Mouse (Mus musculus) stomach, embryonic 16.5 days (tissue): ENCODE data around the gene Rnf222. TPM values are rescaled to one million over a fixed set of nuclear protein-coding genes. Genes with fewer than 3 reads are reported as not detected.

Experiments
- ATAC-seq: fragments of 200-750 bp; cut with Nextera tagmentation; 2 replicates; pipeline ENCODE4 v1.8.0; 2017; ENCODE audit warnings: moderate number of reproducible peaks, moderate TSS enrichment; ENCODE audit not compliant: insufficient read depth, low FRiP score
- H3K27ac ChIP-seq: fragments of 300-500 bp; sonication (generic); 2 replicates; pipeline ENCODE4 v1.5.1; 2014; ENCODE audit warnings: low read length
- H3K27me3 ChIP-seq: fragments of 300-500 bp; sonication (generic); 2 replicates; pipeline ENCODE4 v1.6.1; 2014; ENCODE audit warnings: low read length, control low read depth, mixed read lengths; ENCODE audit not compliant: control insufficient read depth, insufficient read depth
- H3K36me3 ChIP-seq: fragments of 300-500 bp; sonication (generic); 2 replicates; pipeline ENCODE4 v1.6.1; 2014; ENCODE audit warnings: low read length; ENCODE audit not compliant: control insufficient read depth, insufficient read depth
- H3K4me1 ChIP-seq: fragments of 300-500 bp; sonication (generic); 2 replicates; pipeline ENCODE4 v1.6.1; 2014; ENCODE audit warnings: low read length, control low read depth, mixed read lengths; ENCODE audit not compliant: control insufficient read depth, insufficient read depth
- H3K4me2 ChIP-seq: fragments of 300-500 bp; sonication (generic); 2 replicates; pipeline ENCODE4 v1.6.1; 2014; ENCODE audit warnings: low read depth, low read length, mixed read lengths
- H3K4me3 ChIP-seq: fragments of 300-500 bp; sonication (generic); replicated peaks from 2 replicates; pipeline ENCODE4 v1.5.1; 2014; ENCODE audit warnings: mild to moderate bottlenecking, low read length
- H3K9ac ChIP-seq: fragments of 300-500 bp; sonication (generic); 2 replicates; pipeline ENCODE4 v1.6.1; 2014; ENCODE audit warnings: low read length
- H3K9me3 ChIP-seq: fragments of 300-500 bp; sonication (generic); replicated peaks from 2 replicates; pipeline ENCODE4 v1.6.1; 2016; ENCODE audit warnings: low read length, control low read depth; ENCODE audit not compliant: control insufficient read depth
- WGBS: fragments of 180-500 bp; shearing (Covaris S2); extraction: QIAGEN DNeasy Blood & Tissue Kit; methylation state at CpG from one replicate; pipeline ENCODE4 v1.1.7; 2014; 5-methylcytosine and 5-hydroxymethylcytosine counted together
- polyA plus RNA-seq: library from polyadenylated mRNA; unstranded; fragments of >200 nt; fragmentation: Nextera tagmentation; extraction: Ambion mirVana; gene quantifications from 2 replicates; pipeline ENCODE4 v1.2.1, GENCODE M21; 2015

The Rnf222 gene
- polyA plus RNA-seq, 1 experiment from 2014 or later, result 1.7 TPM

DNA sequence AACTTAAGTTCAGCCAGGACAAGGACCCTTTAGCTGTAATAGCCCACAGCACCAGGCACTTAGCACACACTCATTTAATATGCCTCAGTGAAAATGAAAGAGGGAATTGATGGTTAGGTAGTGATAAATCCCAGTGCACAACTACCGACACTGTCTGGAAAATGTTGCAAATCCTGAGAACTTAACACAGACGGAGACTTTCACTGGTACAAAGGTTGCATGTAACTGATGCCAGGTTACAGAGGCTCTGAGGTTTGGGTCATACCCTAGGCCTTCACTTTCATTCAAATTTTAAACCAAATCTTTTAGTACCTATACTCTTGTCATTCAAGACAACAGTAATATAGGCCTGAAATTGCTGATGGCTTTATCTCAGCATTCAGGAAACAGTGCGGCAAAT lies 31.0 kb upstream of the Rnf222 start:
- no peaks in the 10 kb centered on the region for H3K36me3 ChIP-seq
- H3K4me3 ChIP-seq, result no peak overlapping the region
- no peak overlapping the region for H3K27ac ChIP-seq
- H3K4me2 ChIP-seq, result no peak overlapping the region
- H3K4me1 ChIP-seq, result peaks cover 12% of the 10 kb centered on the region; the same call in 1 of the 2 replicates
- no peaks in the 10 kb centered on the region for H3K27me3 ChIP-seq
- H3K9me3 ChIP-seq, result no peaks in the 10 kb centered on the region
- H3K9ac ChIP-seq, result no peak overlapping the region
- WGBS, result 87% methylated on average over 3 of the region's 3 CpGs
- no peak for ATAC-seq

DNA sequence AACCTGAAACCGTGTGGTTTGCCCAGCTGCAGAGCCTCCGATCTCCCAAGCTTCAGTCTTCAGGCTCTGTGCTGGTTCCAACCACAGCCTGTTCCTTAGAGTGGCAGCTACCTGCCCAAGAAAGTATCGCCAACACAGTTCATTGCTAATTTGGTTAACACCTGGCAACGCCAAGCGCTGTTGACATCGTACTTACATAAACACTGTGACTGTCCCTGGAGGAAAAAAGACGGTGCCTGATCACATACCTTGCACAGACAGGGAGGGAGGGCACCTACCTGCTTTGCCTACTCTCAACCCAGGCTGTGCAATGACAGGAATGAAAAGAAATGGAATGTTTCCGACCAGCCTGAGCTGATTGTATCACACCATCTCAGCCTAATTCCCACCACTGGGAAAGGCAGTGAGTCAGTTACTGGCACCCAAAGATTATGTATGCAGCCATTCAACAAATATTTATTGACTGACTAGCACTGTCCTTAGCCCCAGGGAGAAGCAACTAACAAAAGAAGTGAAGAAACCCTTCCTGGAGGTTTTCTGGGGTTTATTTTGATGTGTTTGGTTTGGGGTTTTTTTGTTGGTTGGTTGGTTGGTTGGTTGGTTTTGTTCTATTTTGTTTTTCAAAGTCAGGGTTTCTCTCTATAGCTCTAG lies 28.3 kb upstream of the Rnf222 start:
- no peaks in the 10 kb centered on the region for H3K9me3 ChIP-seq
- 0 out of 2 replicates have a peak, but pooled peaks cover 3% of the 10 kb centered on the region for H3K4me1 ChIP-seq
- no peaks in the 10 kb centered on the region for H3K36me3 ChIP-seq
- H3K27me3 ChIP-seq, result no peaks in the 10 kb centered on the region
- H3K27ac ChIP-seq, result no peak overlapping the region
- H3K4me3 ChIP-seq, result no peak overlapping the region
- H3K4me2 ChIP-seq, result no peak overlapping the region
- no peak overlapping the region for H3K9ac ChIP-seq
- no peak for ATAC-seq
- 72% methylated on average over 8 of the region's 8 CpGs for WGBS

- no peak for ATAC-seq
- Histone ChIP-seq H3K27me3 (no peaks in the 10 kb centered on the region), H3K9ac (no peak overlapping the region), H3K4me3 (no peak overlapping the region), H3K9me3 (no peaks in the 10 kb centered on the region), H3K4me1 (0 out of 2 replicates have a peak, but pooled peaks cover 4% of the 10 kb centered on the region), H3K36me3 (no peaks in the 10 kb centered on the region), H3K27ac (no peak overlapping the region), H3K4me2 (no peak overlapping the region)
- 63% methylated on average over 2 of the region's 2 CpGs for WGBS
Observed at GRCm38 (mm10) chr11:68862260-68862659, 26.1 kb upstream of the Rnf222 start.

- Histone ChIP-seq H3K9ac (no peak overlapping the region), H3K9me3 (no peaks in the 10 kb centered on the region), H3K27me3 (no peaks in the 10 kb centered on the region), H3K4me1 (peaks cover 8% of the 10 kb centered on the region), H3K27ac (no peak overlapping the region), H3K4me3 (no peak overlapping the region), H3K4me2 (no peak overlapping the region), H3K36me3 (no peaks in the 10 kb centered on the region)
- WGBS, result 63% methylated on average over 4 of the region's 4 CpGs
- no peak for ATAC-seq
Observed at GRCm38 (mm10) chr11:68863631-68864091, 24.7 kb upstream of the Rnf222 start.

- peak; percentile 71; the same call in 1 of the 2 replicates for ATAC-seq
- H3K4me1 ChIP-seq, result peaks cover 8% of the 10 kb centered on the region
- no peak overlapping the region for H3K4me3 ChIP-seq
- WGBS, result 22% methylated on average over 9 of the region's 9 CpGs
- H3K4me2 ChIP-seq, result no peak overlapping the region
- H3K27ac ChIP-seq, result no peak overlapping the region; the same call in 1 of the 2 replicates
- H3K36me3 ChIP-seq, result no peaks in the 10 kb centered on the region
- no peaks in the 10 kb centered on the region for H3K9me3 ChIP-seq
- no peaks in the 10 kb centered on the region for H3K27me3 ChIP-seq
- H3K9ac ChIP-seq, result no peak overlapping the region
Observed at GRCm38 (mm10) chr11:68864544-68865189, 23.7 kb upstream of the Rnf222 start.

DNA sequence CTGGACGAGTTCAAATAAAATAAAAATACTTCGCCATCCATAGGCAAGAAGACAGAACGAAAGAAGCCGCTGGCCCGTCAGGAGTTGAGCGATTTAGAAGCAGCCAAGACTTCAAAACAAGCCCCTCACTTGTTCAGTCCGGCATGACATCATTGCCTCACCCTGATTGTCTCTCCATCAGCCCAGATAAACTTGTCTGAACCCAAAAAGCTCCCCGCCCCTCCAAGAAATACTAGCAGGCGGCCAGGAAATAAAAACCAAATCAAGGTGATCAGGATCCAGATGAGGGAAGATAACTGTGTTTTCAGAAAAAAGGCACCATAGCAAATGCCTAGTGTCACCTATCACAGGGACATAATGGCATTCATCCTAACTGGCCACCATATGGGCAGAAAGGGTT lies 17.1 kb upstream of the Rnf222 start:
- peaks cover 11% of the 10 kb centered on the region for H3K4me1 ChIP-seq
- no peaks in the 10 kb centered on the region for H3K27me3 ChIP-seq
- H3K36me3 ChIP-seq, result no peaks in the 10 kb centered on the region
- no peak overlapping the region; the same call in 1 of the 2 replicates for H3K27ac ChIP-seq
- H3K9me3 ChIP-seq, result no peaks in the 10 kb centered on the region
- H3K9ac ChIP-seq, result no peak overlapping the region
- H3K4me3 ChIP-seq, result no peak overlapping the region
- no peak overlapping the region for H3K4me2 ChIP-seq
- WGBS, result 78% methylated on average over 9 of the region's 9 CpGs
- ATAC-seq, result no peak

DNA sequence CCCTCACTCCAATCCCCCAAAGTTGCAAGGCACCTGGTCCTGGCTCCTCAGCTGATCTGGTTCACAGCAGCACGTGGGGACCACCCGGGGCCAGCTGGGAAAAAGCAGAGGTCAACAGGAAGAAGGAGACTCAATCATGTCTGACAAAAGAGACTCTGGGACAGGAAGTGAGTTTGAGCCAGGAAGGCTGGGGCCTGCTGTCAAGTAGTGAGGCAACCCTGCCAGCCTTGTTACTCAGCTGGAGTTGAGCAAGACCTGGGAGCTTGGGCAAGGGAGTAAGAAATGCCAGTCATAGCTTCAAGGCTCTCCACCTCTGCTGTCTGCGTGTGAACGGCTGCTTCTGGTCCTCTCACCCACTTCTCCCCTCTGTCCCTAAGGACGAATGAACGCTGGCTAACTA lies 16.6 kb upstream of the Rnf222 start, which contains the start of gene Ndel1:
TSS of gene Ndel1 (minus strand) at position 111 of the 400 bp plus-strand sequence.
- H3K9me3 ChIP-seq, result no peaks in the 10 kb centered on the region
- H3K27me3 ChIP-seq, result no peaks in the 10 kb centered on the region
- WGBS, result 48% methylated on average over 6 of the region's 6 CpGs
- no peak for ATAC-seq
- H3K4me3 ChIP-seq, result no peak within 1 kb of the TSS
- H3K36me3 ChIP-seq, result no peaks in the 10 kb centered on the region
- no peak within 1 kb of the TSS for H3K9ac ChIP-seq
- H3K4me1 ChIP-seq, result peaks cover 11% of the 10 kb centered on the region
- H3K4me2 ChIP-seq, result no peak within 1 kb of the TSS
- no peak within 1 kb of the TSS; the same call in 1 of the 2 replicates for H3K27ac ChIP-seq

DNA sequence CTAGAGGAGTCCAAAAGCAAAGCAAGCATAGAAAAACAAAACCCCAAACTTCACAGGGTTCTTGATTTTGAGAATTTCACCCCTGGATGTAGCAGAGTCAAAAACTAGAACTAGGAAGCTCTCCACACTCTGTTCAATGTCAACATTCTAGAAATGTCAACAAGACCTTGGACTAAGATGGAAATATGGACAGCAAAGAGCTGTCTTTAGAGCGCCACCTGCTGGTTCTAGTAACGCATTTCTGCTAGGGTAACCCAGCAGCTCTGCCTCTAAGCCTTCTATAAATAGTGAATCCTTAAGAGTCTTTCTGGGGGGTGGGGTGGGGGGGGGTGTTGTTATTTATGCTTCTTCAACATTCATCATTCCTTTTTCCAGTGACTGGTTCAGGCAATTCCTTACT lies 13.5 kb upstream of the Rnf222 start:
- H3K9ac ChIP-seq, result no peak overlapping the region
- H3K27ac ChIP-seq, result no peak overlapping the region
- H3K4me3 ChIP-seq, result no peak overlapping the region
- H3K36me3 ChIP-seq, result no peaks in the 10 kb centered on the region
- no peaks in the 10 kb centered on the region for H3K9me3 ChIP-seq
- peak; percentile 58; the same call in 1 of the 2 replicates for ATAC-seq
- no peaks in the 10 kb centered on the region for H3K27me3 ChIP-seq
- peaks cover 6% of the 10 kb centered on the region; the same call in 1 of the 2 replicates for H3K4me1 ChIP-seq
- H3K4me2 ChIP-seq, result no peak overlapping the region
- 0% methylated on average over 2 of the region's 2 CpGs for WGBS

DNA sequence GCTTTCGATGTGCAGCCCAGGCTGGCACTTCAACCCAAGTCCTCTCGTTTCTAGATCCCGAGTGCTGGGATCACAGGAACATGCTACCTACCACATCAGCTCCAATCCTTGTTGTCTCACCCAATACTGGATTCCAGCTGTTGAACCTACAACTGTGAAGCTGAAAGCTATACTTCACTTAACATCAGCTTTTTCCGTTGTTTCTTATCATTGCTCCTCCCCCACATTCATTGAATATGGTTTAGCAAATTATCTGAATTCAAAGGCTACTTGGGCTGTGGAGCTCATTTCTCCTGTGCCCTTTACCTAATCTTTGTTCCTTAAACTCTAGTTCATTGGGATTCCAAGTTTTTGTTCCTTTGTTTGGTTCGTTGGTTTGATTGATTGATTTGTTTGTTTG lies 9.5 kb upstream of the Rnf222 start:
- H3K4me3 ChIP-seq, result no peak overlapping the region
- ATAC-seq, result no peak
- H3K9ac ChIP-seq, result no peak overlapping the region
- no peaks in the 10 kb centered on the region for H3K4me1 ChIP-seq
- H3K4me2 ChIP-seq, result no peak overlapping the region
- no peaks in the 10 kb centered on the region for H3K9me3 ChIP-seq
- no peaks in the 10 kb centered on the region for H3K27me3 ChIP-seq
- no peaks in the 10 kb centered on the region for H3K36me3 ChIP-seq
- H3K27ac ChIP-seq, result no peak overlapping the region
- WGBS, result 79% methylated on average over 5 of the region's 5 CpGs
